Mouse (Mus musculus): ENCODE measurements around the gene Gnb3. TPM values are rescaled to one million over a fixed set of nuclear protein-coding genes. Genes with fewer than 3 reads are reported as not detected.

Gnb3 gene
- total and polyA plus RNA-seq, 3 experiments, result 0.64 to 4.1 (median 2.2) TPM

GRCm38 (mm10) chr6:124883351-124883750 lies 43.3 kb upstream of the Gnb3 start:
- no peak for TF ChIP-seq CTCF (conservative IDR thresholded peaks at IDR 0.05 in 1 of 2, IDR thresholded peaks at IDR 0.05 in 1 of 2; ENCODE audit: low read depth in 2 of 2, low read length in 2 of 2)
- TF ChIP-seq UBTF (IDR thresholded peaks at IDR 0.05; ENCODE audit: low read depth, low read length), result no peak
- no peak for TF ChIP-seq ZC3H11A (IDR thresholded peaks at IDR 0.05; ENCODE audit: low read depth, low read length)
- no peak for TF ChIP-seq IRF4 (IDR thresholded peaks at IDR 0.05; ENCODE audit: low read depth, low read length)
- TF ChIP-seq HCFC1 (IDR thresholded peaks at IDR 0.05; ENCODE audit: low read depth, low read length), result no peak
- no peak for TF ChIP-seq NRF1 (IDR thresholded peaks at IDR 0.05; ENCODE audit: low read depth, low read length)
- no peak for TF ChIP-seq CHD2 (IDR thresholded peaks at IDR 0.05; ENCODE audit: low read length)
- no peak for TF ChIP-seq E2F4 (IDR thresholded peaks at IDR 0.05; ENCODE audit: insufficient replicate concordance, low read depth, low read length)
- no peak for TF ChIP-seq POLR2A (IDR thresholded peaks at IDR 0.05; ENCODE audit: low read depth, low read length)
- TF ChIP-seq ZMIZ1 (IDR thresholded peaks at IDR 0.05; ENCODE audit: low read depth, low read length), result no peak
- TF ChIP-seq USF1 (IDR thresholded peaks at IDR 0.05; ENCODE audit: low read depth, low read length), result no peak
- Histone ChIP-seq H3K27ac (ENCODE audit: insufficient read depth, low read depth) (no peak overlapping the region), H3K4me2 (ENCODE audit: insufficient read depth, low read depth, poor library complexity, severe bottlenecking) (no peak overlapping the region), H3K9me3 (replicated peaks; ENCODE audit: low read length) (no peaks in the 10 kb centered on the region), H3K4me3 (replicated peaks in 1 of 3; ENCODE audit: low read depth in 2 of 3, low read length in 2 of 3, poor library complexity in 1 of 3) (no peak overlapping the region), H3K27me3 (replicated peaks) (no peaks in the 10 kb centered on the region), H3K79me2 (replicated peaks; ENCODE audit: control insufficient read depth, extremely low read depth, insufficient read depth, poor library complexity, severe bottlenecking) (no peaks in the 10 kb centered on the region), H3K9ac (ENCODE audit: insufficient read depth, low read depth) (no peak overlapping the region), H3K4me1 (ENCODE audit: control insufficient read depth in 1 of 2, insufficient read depth in 2 of 2) (peaks cover 2 to 11% of the 10 kb centered on the region in 2 experiments; a peak in 2 of 4 replicates), H3K36me3 (replicated peaks in 1 of 2; ENCODE audit: control insufficient read depth in 1 of 2, insufficient read depth in 1 of 2, low read length in 1 of 2) (no peaks in the 10 kb centered on the region)
- no peak for DNase-seq (ENCODE audit: extremely low read depth)
- in situ Hi-C loops (cut with MboI; ENCODE audit: low pct_ligation_motif_present, low pct_unique_long_range_greater_than_20kb, low sequenced_read_pairs) (no loop called here), dilution Hi-C loops (cut with MboI; ENCODE audit: extremely low pct_ligation_motif_present, extremely low pct_unique_long_range_greater_than_20kb, low sequenced_read_pairs) (no loop called here)

GRCm38 (mm10) chr6:124881821-124882220 lies 41.7 kb upstream of the Gnb3 start:
- H3K27me3 ChIP-seq (replicated peaks), result no peaks in the 10 kb centered on the region
- peaks cover 2 to 11% of the 10 kb centered on the region in 2 experiments; a peak in 2 of 4 replicates for H3K4me1 ChIP-seq (ENCODE audit: control insufficient read depth in 1 of 2, insufficient read depth in 2 of 2)
- in situ Hi-C loops (cut with MboI; ENCODE audit: low pct_ligation_motif_present, low pct_unique_long_range_greater_than_20kb, low sequenced_read_pairs), result no loop called here
- no peak overlapping the region for H3K4me3 ChIP-seq (replicated peaks in 1 of 3; ENCODE audit: low read depth in 2 of 3, low read length in 2 of 3, poor library complexity in 1 of 3)
- H3K9ac ChIP-seq (ENCODE audit: insufficient read depth, low read depth), result no peak overlapping the region
- TF ChIP-seq NRF1 (IDR thresholded peaks at IDR 0.05; ENCODE audit: low read depth, low read length), result no peak
- no peak for TF ChIP-seq POLR2AphosphoS2 (IDR thresholded peaks at IDR 0.05; ENCODE audit: low read depth, low read length)
- no peak for TF ChIP-seq ZC3H11A (IDR thresholded peaks at IDR 0.05; ENCODE audit: low read depth, low read length)
- no peak for TF ChIP-seq PAX5 (IDR thresholded peaks at IDR 0.05; ENCODE audit: low read length)
- TF ChIP-seq BHLHE40 (IDR thresholded peaks at IDR 0.05; ENCODE audit: low read depth, low read length), result no peak
- TF ChIP-seq ZKSCAN1 (IDR thresholded peaks at IDR 0.05; ENCODE audit: borderline replicate concordance, low read depth, low read length), result no peak
- TF ChIP-seq EP300 (IDR thresholded peaks at IDR 0.05; ENCODE audit: low read length), result no peak
- no peak for TF ChIP-seq ELF1 (IDR thresholded peaks at IDR 0.05; ENCODE audit: low read depth, low read length)
- TF ChIP-seq CHD1 (IDR thresholded peaks at IDR 0.05; ENCODE audit: low read depth, low read length), result no peak
- TF ChIP-seq JUN (IDR thresholded peaks at IDR 0.05; ENCODE audit: insufficient read depth, low read depth, low read length), result no peak
- no peak for TF ChIP-seq CTCF (conservative IDR thresholded peaks at IDR 0.05 in 1 of 2, IDR thresholded peaks at IDR 0.05 in 1 of 2; ENCODE audit: low read depth in 2 of 2, low read length in 2 of 2)
- no peak for TF ChIP-seq NELFE (IDR thresholded peaks at IDR 0.05; ENCODE audit: low read depth, low read length)
- no peak for TF ChIP-seq MYC (IDR thresholded peaks at IDR 0.05; ENCODE audit: low read depth, low read length)
- H3K9me3 ChIP-seq (replicated peaks; ENCODE audit: low read length), result no peaks in the 10 kb centered on the region
- no peaks in the 10 kb centered on the region for H3K79me2 ChIP-seq (replicated peaks; ENCODE audit: control insufficient read depth, extremely low read depth, insufficient read depth, poor library complexity, severe bottlenecking)
- dilution Hi-C loops (cut with MboI; ENCODE audit: extremely low pct_ligation_motif_present, extremely low pct_unique_long_range_greater_than_20kb, low sequenced_read_pairs), result no loop called here
- H3K4me2 ChIP-seq (ENCODE audit: insufficient read depth, low read depth, poor library complexity, severe bottlenecking), result no peak overlapping the region
- DNase-seq (ENCODE audit: extremely low read depth), result no peak
- no peak overlapping the region for H3K27ac ChIP-seq (ENCODE audit: insufficient read depth, low read depth)
- no peaks in the 10 kb centered on the region for H3K36me3 ChIP-seq (replicated peaks in 1 of 2; ENCODE audit: control insufficient read depth in 1 of 2, insufficient read depth in 1 of 2, low read length in 1 of 2)

Measured in CH12.LX (cell line).